Mouse (Mus musculus): ENCODE results near the gene Gm10190.
"Not testable (repeated sequence)": the region's sequence is repeated elsewhere in the genome, so short reads cannot be mapped to it uniquely, and the experiment has no call there.

The Gm10190 gene

DNA sequence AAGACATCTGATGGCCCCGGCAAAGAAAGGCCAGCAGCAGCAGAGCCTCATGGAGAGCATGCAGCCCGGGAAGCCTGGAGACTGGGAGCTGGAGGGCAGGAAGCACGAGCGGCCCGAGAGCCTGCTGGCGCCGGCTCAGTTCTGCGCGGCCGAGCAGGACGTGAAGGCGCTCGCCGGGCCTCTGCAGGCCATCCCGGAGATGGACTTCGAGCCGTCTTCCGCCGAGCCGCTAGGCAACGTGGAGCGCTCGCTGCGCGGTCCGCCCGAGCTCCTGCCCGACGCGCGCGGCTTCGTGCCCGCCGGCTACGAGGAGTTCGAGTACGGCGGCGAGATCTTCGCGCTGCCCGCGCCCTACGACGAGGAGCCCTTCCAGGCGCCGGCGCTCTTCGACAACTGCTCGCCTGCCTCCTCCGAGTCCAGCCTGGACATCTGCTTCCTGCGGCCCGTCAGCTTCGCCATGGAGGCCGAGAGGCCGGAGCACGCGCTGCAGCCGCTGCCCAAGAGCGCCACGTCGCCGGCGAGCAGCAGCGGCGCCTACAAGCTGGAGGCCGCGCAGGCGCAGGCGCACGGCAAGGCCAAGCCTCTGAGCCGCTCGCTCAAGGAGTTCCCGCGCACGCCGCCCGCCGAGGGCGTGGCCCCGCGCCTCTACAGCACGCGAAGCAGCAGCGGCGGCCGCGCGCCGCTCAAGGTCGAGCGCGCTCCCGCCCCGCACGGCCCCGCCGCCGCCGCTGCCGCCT lies at the start of gene Gm10190:
TSS of gene Gm10190 (minus strand) at position 553 of the 737 bp plus-strand sequence.
- DNase-seq = peak; percentile 94

GRCm38 (mm10) chr17:80420998-80421397 lies 47.7 kb upstream of the Gm10190 start:
- DNase-seq = no peak

GRCm38 (mm10) chr17:80418572-80419210 lies 45.4 kb upstream of the Gm10190 start:
- DNase-seq = no peak

GRCm38 (mm10) chr17:80411182-80411581 lies 37.8 kb upstream of the Gm10190 start:
- no peak for DNase-seq

DNA sequence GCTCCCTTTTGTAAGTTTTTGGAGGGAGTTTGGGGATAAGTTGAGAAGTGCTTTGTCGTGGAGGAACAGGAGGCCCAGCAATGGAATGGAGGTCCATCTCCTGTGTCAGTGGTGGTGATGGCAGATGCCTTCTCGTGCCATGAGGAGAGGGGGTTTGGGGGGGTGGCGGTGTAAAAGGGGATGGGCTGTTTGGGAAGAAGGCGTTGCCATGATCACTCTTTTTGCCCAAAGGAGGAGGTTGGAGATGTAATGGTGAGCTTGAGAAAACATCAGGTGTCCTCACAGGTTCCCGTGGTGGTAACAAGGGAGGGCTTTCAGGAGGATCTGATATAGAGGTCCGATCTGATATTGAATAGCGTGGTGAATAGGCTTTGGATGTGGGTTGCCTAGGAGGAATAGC lies 24.9 kb upstream of the Gm10190 start:
- DNase-seq = no peak

DNA sequence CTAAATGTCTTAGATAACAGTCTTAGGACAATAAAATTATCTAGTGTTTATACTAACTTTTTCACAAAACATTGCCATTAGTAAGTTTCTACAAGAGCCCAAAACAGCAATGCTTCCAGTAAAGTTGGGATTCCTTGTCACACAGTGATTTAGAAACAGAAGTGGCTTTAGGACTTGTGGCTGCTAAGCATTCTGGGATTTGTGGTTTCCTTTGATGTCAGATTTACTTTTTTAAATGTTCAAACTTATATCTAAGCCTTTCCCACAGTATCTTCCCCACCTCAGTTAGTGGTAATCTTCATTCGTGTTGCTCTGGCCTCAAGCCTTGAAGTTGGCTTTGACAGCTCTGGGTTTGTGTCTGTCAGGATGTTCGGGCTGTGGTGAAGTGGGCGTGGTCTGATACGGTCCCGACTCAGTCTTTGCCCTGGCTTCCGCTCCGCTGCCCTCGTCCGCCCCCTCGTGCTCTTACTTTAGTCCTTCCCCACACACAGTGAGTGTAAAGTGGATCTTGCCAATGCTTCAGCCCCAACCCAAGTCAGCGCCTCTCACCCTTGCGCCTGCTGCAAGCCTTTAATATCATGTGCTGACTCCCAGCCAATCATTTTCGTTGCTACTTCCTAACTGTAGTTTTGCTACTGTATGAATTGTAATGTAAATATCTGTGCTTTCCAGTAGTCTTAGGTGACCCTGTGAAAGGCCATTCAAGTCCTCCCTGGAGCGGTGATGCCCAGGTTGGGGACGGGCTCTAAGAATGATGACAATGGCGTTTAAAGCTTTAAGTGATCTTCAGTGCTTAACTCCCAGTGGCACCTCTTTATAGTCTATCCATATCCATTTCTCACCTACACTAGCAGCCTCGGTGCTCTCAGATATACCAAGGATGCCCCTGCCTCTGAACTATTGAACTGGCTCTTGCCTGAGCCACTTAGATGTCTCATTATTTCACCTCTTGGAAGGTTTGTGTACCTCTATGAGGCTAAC lies 18.4 kb upstream of the Gm10190 start:
- peak; percentile 82 for DNase-seq

GRCm38 (mm10) chr17:80390024-80390423 lies 16.7 kb upstream of the Gm10190 start:
- DNase-seq = no peak

GRCm38 (mm10) chr17:80385671-80386070 lies 12.3 kb upstream of the Gm10190 start:
- no peak for DNase-seq

DNA sequence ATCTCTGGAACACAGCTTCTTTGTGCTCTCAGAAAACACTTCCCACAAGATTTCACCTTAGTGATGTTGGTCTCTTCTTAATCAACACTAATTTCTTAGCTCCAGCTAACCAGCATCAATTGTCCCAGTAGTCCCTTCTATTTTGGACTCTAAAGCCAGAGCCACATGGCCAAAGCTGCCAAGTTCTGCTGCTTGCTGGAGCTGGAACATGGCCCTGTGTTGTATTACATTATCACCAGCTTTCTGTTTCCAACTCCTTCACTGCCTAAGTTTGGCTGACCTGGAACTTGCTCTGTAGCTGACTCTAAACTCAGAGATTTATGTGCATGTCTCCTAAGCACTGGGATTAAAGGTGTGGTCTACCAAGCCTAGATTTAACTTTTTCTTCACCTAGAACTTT lies 5.0 kb upstream of the Gm10190 start:
- DNase-seq = not testable (repeated sequence)

GRCm38 (mm10) chr17:80373726-80374096 lies 370 bp upstream of the Gm10190 start:
- DNase-seq = no peak

GRCm38 (mm10) chr17:80368606-80369005 lies 4.7 kb downstream of the Gm10190 start:
- DNase-seq = no peak

DNA sequence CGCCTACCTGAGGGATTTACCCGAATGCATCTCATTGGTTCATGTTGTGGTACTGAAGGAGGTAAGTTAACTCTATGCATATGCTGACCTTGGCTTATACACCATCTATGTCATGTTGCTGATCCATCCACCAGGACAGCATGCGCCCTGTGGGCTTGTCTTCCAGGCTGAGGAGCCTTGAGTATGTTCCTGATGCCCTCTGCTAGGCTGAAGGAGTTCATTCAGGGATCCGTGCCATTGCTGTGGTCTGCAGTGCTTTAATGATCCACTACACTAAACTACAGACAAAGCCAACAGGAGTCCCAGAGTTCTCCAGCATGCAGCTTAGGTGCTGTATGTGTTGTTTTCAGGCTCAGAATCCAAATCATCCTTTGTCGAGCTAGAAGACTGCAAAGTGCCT lies 6.1 kb downstream of the Gm10190 start:
- DNase-seq = peak; percentile 44

- no peak for DNase-seq
Measured at GRCm38 (mm10) chr17:80360245-80360644, 13.1 kb downstream of the Gm10190 start.

- no peak for DNase-seq
Measured at GRCm38 (mm10) chr17:80347234-80347633, 26.1 kb downstream of the Gm10190 start.

- peak; percentile 7 for DNase-seq
Measured at GRCm38 (mm10) chr17:80346591-80347125, 26.7 kb downstream of the Gm10190 start.

GRCm38 (mm10) chr17:80345277-80345676 lies 28.1 kb downstream of the Gm10190 start:
- peak; percentile 5 for DNase-seq

GRCm38 (mm10) chr17:80332386-80332785 lies 41.0 kb downstream of the Gm10190 start:
- no peak for DNase-seq

DNA sequence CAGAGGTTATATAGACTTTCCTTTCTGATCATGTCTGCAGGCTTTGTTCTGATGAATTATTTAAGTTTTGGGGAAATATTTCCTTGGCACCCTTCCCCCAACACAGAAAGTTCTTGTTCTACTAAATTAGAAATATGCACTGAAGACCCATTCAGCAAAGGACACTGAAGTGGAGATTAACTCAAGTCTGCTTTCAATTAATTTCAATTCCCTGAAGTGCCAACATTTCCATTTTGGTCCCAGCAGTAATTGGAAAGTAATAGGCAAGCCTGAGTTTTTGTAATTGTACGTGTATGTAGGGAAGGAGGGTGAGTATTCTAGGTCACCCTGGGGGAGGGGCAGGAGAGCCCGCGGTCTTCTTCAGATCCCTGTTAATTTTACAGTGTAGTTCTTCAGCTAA lies 46.9 kb downstream of the Gm10190 start:
- DNase-seq = no peak

DNA sequence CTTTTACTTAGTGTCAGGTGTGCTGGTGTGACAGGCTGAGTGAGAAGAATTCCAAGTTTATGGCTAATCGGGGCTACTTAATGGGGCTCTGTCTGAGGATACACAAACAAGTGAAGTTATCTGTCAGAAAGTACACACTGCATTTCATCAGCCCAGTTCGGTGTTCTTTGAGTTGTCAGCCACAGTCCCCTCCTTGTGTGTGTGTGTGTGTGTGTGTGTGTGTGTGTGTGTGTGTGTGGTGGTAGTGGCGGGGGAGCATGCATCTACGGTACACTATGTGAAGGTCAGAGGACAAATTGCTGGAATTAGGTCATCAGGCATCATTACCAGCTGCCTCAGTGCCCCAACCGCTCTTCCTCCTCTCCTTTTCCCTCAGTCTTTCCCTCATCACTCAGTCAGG lies 47.9 kb downstream of the Gm10190 start:
- no peak for DNase-seq

DNA sequence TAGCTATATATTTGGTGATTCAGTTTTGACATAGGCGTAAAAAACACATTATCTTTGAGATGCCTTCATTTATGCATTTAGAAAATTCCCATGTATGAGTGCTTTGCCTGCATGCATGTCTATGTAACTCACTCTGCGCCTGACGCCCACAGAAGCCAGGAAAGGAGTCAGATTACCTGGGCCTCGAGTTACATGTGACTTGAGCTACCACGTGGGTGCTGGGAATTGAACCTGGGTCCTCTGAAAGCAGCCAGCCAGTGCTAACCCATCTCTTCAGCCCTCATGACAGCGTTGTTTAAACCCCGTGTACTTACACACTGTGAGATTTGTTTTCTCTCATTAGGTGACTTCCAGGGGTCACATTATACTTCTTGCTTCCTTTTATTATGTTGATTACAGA lies 48.8 kb downstream of the Gm10190 start:
- no peak for DNase-seq

GRCm38 (mm10) chr17:80323658-80324057 lies 49.7 kb downstream of the Gm10190 start:
- DNase-seq = peak; percentile 18
